Mouse (Mus musculus) heart, embryonic 10.5 days (tissue): ENCODE data around the gene Ints1. TPM values are rescaled to one million over a fixed set of nuclear protein-coding genes. Genes with fewer than 3 reads are reported as not detected.
"Not testable (repeated sequence)": the region's sequence is repeated elsewhere in the genome, so short reads cannot be mapped to it uniquely, and the experiment has no call there.

Source experiments
- DNase-seq: peaks from one replicate; pipeline ENCODE4 v3.0.0-alpha.2; 2017; ENCODE audit warnings: low spot score
- H3K27ac ChIP-seq: fragments of 300-500 bp; sonication (generic); 2 replicates; pipeline ENCODE4 v1.5.1; 2016; ENCODE audit warnings: mild to moderate bottlenecking
- H3K27me3 ChIP-seq: fragments of 300-500 bp; sonication (generic); 2 replicates; pipeline ENCODE4 v1.6.1; 2016; ENCODE audit warnings: mild to moderate bottlenecking; ENCODE audit not compliant: poor library complexity, insufficient read depth, severe bottlenecking
- H3K36me3 ChIP-seq: fragments of 300-500 bp; sonication (generic); 2 replicates; pipeline ENCODE4 v1.6.1; 2016; ENCODE audit warnings: mild to moderate bottlenecking, moderate library complexity
- H3K4me1 ChIP-seq: fragments of 300-500 bp; sonication (generic); 2 replicates; pipeline ENCODE4 v1.6.1; 2016; ENCODE audit warnings: mild to moderate bottlenecking
- H3K4me3 ChIP-seq: fragments of 300-500 bp; sonication (generic); 2 replicates; pipeline ENCODE4 v1.5.1; 2016; ENCODE audit warnings: mild to moderate bottlenecking, moderate library complexity
- H3K9me3 ChIP-seq: fragments of 300-500 bp; sonication (generic); 2 replicates; pipeline ENCODE4 v1.6.1; 2016; ENCODE audit warnings: mild to moderate bottlenecking, moderate library complexity
- WGBS: fragments of 180-500 bp; shearing (Covaris S2); methylation state at CpG from one replicate; pipeline ENCODE4 v1.1.7; 2016; 5-methylcytosine and 5-hydroxymethylcytosine counted together
- polyA plus RNA-seq: library from polyadenylated mRNA; unstranded; fragments of >200 nt; fragmentation: Nextera tagmentation; extraction: Ambion mirVana; gene quantifications from 2 replicates; pipeline ENCODE4 v1.2.1, GENCODE M21; 2016

Gene Ints1
- polyA plus RNA-seq, 1 experiment from 2014 or later, result 31.3 TPM

GRCm38 (mm10) chr5:139776966-139777365, 1.5 kb upstream of the Ints1 start:
- H3K27me3 ChIP-seq, result no peaks in the 10 kb centered on the region
- no peak for DNase-seq
- H3K27ac ChIP-seq, result 0 out of 2 replicates have a peak overlapping the region, but pooled peaks have one; percentile 25
- H3K36me3 ChIP-seq, result peaks cover 23% of the 10 kb centered on the region
- no peak overlapping the region for H3K4me3 ChIP-seq
- no peaks in the 10 kb centered on the region for H3K9me3 ChIP-seq
- H3K4me1 ChIP-seq, result peaks cover 13% of the 10 kb centered on the region
- 75% methylated on average over 5 of the region's 5 CpGs for WGBS

GRCm38 (mm10) chr5:139768216-139768615, 7.3 kb downstream of the Ints1 start:
- no peaks in the 10 kb centered on the region for H3K27me3 ChIP-seq
- no peak overlapping the region for H3K27ac ChIP-seq
- H3K36me3 ChIP-seq, result peaks cover 100% of the 10 kb centered on the region
- DNase-seq, result no peak
- no peak overlapping the region for H3K4me3 ChIP-seq
- 92% methylated on average over 8 of the region's 8 CpGs for WGBS
- H3K4me1 ChIP-seq, result no peaks in the 10 kb centered on the region
- H3K9me3 ChIP-seq, result no peaks in the 10 kb centered on the region

DNA sequence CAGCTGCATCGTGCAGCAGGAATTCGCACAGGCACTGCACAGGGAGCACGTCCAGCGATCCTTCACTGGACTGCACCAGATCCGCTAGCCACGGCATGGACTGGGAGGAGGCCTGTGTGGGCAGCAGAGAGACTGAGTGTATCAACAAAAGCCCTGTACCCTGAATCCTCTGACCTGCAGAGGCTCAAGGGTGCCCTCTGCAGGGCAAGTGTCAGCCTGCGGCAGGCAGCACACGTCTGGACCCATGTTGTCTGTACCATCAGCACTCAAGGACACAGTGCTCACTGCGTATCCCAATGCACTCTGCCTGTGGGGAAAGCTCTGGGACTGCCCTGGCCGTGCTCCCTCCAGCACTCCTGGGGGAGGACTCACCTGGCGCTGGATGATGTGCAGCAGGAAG, 11.2 kb downstream of the Ints1 start:
- DNase-seq, result no peak

DNA sequence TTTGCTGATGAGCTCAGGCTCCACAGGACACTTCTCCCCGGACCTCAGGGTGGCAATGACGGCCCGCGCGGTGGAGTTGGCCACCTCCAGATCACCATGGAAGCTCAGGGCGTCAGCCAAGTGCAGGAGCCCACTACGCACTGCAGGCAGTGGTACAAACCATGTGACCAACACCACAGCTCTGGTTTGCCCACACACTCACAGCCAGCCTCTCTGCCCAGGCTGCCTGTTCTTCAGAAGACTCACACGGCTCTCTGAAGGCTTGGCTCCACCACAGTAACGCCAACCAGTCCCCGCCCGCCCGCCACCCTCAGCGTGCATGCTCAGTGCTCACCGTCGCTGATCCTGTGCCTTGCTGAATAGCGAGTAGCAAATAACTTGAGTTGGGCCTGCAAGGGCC, 17.4 kb downstream of the Ints1 start:
- Histone ChIP-seq H3K4me3 (no peak overlapping the region), H3K36me3 (peaks cover 100% of the 10 kb centered on the region), H3K4me1 (no peaks in the 10 kb centered on the region), H3K27ac (no peak overlapping the region), H3K27me3 (no peaks in the 10 kb centered on the region), H3K9me3 (no peaks in the 10 kb centered on the region)
- 83% methylated on average over 16 of the region's 16 CpGs for WGBS
- no peak for DNase-seq

More for the DNA sequence above, 11.2 kb downstream of the Ints1 start:
- Histone ChIP-seq H3K27me3 (no peaks in the 10 kb centered on the region), H3K27ac (no peak overlapping the region), H3K4me1 (no peaks in the 10 kb centered on the region), H3K36me3 (peaks cover 100% of the 10 kb centered on the region), H3K9me3 (no peaks in the 10 kb centered on the region), H3K4me3 (no peak overlapping the region)
- 79% methylated on average over 11 of the region's 11 CpGs for WGBS

DNA sequence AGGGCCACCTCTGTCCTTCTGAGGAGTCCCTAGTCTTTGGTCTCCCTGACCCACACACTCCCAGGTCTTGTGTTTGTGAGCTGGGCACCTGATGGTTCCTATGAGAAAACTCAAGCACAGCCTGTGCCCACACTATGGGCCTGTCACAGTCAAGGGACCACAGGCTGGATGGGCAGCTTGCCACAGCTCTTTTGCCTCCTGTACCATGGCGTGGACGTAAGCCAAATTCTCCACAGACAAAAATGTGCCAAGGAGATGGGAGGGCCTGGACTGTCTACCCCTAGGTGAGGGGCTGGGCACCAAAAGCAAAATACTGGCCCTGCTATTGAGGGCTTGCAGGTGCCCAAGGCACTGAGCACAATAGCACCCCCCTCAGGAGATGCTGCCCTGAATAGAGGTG, 18.9 kb downstream of the Ints1 start:
- Histone ChIP-seq H3K27me3 (no peaks in the 10 kb centered on the region), H3K36me3 (peaks cover 100% of the 10 kb centered on the region), H3K4me3 (no peak overlapping the region), H3K9me3 (no peaks in the 10 kb centered on the region), H3K27ac (no peak overlapping the region), H3K4me1 (no peaks in the 10 kb centered on the region)
- 89% methylated on average over 2 of the region's 2 CpGs for WGBS
- DNase-seq, result no peak

DNA sequence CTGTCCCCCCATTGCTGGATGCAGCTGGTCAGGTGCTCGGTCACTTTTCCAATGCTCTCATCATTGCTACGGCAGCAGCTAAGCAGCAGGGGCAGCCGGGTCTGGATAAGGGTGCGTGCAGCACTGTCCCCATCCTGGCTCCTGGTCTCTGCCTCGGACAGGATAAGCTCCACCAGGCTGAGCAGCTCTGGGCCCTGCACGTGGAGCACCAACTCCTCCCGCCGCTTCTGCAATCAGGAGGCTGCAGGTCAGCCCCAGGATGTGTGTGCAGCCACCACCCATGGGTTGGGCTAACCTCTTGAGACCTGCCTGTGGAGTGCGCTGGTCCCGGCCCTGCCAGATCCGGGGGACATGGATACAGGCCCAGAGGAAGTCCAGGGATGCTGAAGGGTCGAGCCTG, 19.3 kb downstream of the Ints1 start:
- Histone ChIP-seq H3K36me3 (peaks cover 100% of the 10 kb centered on the region), H3K9me3 (no peaks in the 10 kb centered on the region), H3K4me1 (no peaks in the 10 kb centered on the region), H3K4me3 (no peak overlapping the region), H3K27ac (no peak overlapping the region), H3K27me3 (no peaks in the 10 kb centered on the region)
- 84% methylated on average over 12 of the region's 12 CpGs for WGBS
- DNase-seq, result no peak

DNA sequence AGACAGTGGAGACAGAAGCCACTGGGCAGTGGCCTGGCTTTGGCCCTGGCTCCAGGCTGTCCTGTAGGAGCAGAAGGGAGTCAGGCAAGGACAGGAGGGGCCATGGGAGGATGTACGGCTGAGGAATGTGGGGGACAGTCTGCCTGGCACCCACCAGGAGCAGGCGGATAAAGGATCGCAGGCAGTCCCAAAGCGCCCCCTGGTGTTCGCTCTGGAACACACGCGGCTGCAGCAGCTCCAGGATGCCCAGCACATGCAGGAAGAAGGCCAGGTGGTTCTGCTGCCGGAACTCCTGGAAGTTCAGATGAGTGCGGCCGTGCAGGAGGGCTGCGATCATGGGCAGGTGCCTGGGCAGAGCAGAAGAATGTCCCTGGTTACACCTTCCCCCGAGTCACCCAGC, 20.7 kb downstream of the Ints1 start:
- no peak for DNase-seq
- 34% methylated on average over 12 of the region's 12 CpGs for WGBS
- H3K4me3 ChIP-seq, result no peak overlapping the region
- H3K27me3 ChIP-seq, result no peaks in the 10 kb centered on the region
- no peak overlapping the region for H3K27ac ChIP-seq
- peaks cover 98% of the 10 kb centered on the region for H3K36me3 ChIP-seq
- no peaks in the 10 kb centered on the region for H3K4me1 ChIP-seq
- no peaks in the 10 kb centered on the region for H3K9me3 ChIP-seq

DNA sequence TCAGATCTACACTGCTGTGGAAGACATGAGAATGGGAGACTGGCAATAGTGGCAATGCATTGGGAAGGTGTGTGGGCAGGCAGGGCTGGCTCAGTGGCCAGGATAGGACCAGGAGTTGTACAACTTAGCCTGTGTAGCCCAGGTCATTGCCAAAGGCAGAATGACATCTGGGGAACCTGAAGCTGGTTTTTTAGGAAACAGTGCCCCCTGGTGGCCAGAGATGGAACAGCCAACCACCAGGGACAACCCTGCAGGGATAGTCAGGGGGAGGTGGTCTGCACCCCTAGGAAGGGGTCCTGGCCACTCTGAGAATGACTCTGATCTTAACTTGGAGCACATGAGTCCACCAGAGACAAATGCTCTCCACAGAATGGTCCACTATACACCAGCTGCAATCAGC, 24.9 kb downstream of the Ints1 start:
- Histone ChIP-seq H3K36me3 (peaks cover 57% of the 10 kb centered on the region), H3K27me3 (no peaks in the 10 kb centered on the region), H3K9me3 (no peaks in the 10 kb centered on the region), H3K4me1 (no peaks in the 10 kb centered on the region), H3K27ac (no peak overlapping the region), H3K4me3 (no peak overlapping the region)
- no peak for DNase-seq

DNA sequence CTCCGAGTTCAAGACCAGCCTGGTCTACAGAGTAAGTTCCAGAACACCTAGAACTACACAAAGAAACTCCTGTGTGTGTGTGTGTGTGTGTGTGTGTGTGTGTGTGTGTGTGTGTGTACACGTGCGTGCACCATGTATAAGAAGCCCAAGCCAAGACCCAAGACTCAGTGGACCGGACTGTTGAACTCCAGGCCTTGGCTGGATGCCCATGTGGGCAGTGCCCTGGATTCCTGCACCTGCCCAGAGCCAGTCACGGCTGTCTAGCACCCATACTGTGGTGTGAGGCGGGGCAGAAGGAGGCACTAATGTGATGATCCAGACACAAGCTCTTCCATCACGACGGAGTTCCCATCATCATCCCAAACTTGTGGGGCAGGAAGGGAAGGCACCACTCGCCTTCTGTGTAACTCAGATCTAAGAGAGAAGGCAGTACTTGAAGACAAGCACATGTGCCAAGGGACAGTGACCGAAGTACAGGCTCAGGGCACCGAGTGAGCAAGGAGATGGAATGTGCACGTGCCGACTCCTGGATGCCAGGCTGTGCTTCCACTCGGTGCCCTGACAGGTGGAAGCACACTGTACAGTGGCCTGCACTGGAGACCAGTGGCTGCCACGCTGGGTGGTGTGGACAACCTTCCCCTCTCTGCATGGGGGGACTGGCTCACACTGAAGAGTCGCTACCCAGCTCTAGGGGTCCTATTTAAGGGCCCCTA, 25.9 kb downstream of the Ints1 start:
- Histone ChIP-seq H3K36me3 (peaks cover 47% of the 10 kb centered on the region), H3K27ac (no peak overlapping the region), H3K4me1 (no peaks in the 10 kb centered on the region), H3K9me3 (no peaks in the 10 kb centered on the region), H3K27me3 (no peaks in the 10 kb centered on the region), H3K4me3 (no peak overlapping the region)
- 88% methylated on average over 16 of the region's 16 CpGs for WGBS
- no peak for DNase-seq

DNA sequence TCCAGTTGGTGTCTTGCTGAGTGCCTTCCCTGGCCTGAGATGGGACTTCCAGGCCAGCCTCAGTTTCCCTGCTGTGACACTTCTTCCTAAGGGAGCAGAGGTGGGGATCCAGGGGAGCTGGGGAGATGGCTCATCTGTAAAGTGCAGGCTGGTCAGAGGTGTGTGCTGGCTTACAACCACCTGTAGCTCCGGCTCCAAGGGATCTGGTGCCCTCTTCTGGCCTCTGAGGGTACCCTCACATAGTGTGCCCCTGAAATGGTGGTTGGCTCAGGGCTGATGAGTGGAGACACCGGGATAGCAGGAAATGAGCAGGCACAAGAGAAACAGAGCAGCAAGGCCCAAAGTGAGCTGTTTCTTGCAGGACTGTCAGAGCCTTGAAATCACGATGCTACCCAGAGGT, 29.7 kb downstream of the Ints1 start:
- DNase-seq, result no peak
- Histone ChIP-seq H3K27ac (no peak overlapping the region), H3K9me3 (no peaks in the 10 kb centered on the region), H3K4me1 (peaks cover 5% of the 10 kb centered on the region; the same call in 1 of the 2 replicates), H3K36me3 (peaks cover 9% of the 10 kb centered on the region), H3K27me3 (0 out of 2 replicates have a peak, but pooled peaks cover 3% of the 10 kb centered on the region), H3K4me3 (no peak overlapping the region)
- WGBS, result 3% methylated on average over 3 of the region's 3 CpGs

GRCm38 (mm10) chr5:139742640-139743039, 32.8 kb downstream of the Ints1 start:
- WGBS, result 48% methylated on average over 3 of the region's 3 CpGs
- Histone ChIP-seq H3K27me3 (peaks cover 14% of the 10 kb centered on the region; the same call in 1 of the 2 replicates), H3K4me1 (peaks cover 11% of the 10 kb centered on the region; the same call in 1 of the 2 replicates)
- H3K27ac ChIP-seq, H3K9me3 ChIP-seq, H3K36me3 ChIP-seq, DNase-seq, H3K4me3 ChIP-seq: not testable (repeated sequence)

GRCm38 (mm10) chr5:139738592-139739315, 36.7 kb downstream of the Ints1 start:
- Histone ChIP-seq H3K36me3 (no peaks in the 10 kb centered on the region), H3K27ac (peak overlapping the region; percentile 69), H3K27me3 (peaks cover 42% of the 10 kb centered on the region), H3K9me3 (no peaks in the 10 kb centered on the region), H3K4me1 (peaks cover 40% of the 10 kb centered on the region), H3K4me3 (no peak overlapping the region)
- 58% methylated on average over 7 of the region's 7 CpGs for WGBS
- DNase-seq, result peak; percentile 93

GRCm38 (mm10) chr5:139737841-139738591, 37.5 kb downstream of the Ints1 start:
- Histone ChIP-seq H3K27me3 (peaks cover 47% of the 10 kb centered on the region), H3K27ac (peak overlapping the region; percentile 69), H3K4me1 (peaks cover 41% of the 10 kb centered on the region), H3K36me3 (no peaks in the 10 kb centered on the region), H3K9me3 (no peaks in the 10 kb centered on the region), H3K4me3 (no peak overlapping the region)
- WGBS, result 71% methylated on average over 14 of the region's 14 CpGs
- no peak for DNase-seq
